Mouse (Mus musculus): ENCODE data around the gene Olfr1106.

DNA sequence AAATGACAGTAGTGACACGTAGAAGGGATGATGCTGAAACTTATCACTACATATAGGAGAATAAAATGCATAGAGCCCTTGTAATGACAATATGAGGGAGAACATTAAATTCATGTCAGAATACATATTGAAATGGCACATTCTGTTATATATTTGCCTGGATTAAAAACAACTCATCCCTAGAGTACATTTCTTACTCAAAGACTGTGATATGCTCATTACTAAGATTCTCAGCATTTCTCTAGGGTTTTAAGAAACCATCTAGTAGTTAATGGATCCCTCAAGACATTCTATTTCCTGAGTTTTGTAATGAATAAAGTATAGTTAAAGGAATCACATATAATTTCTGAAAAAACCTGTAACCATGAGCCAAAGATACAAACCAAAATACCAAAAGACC lies at the start of gene Olfr1106:
- TF ChIP-seq CTCF (IDR thresholded peaks at IDR 0.05; ENCODE audit: low read depth) (no peak), EP300 (IDR thresholded peaks at IDR 0.05; ENCODE audit: low read depth) (no peak)

All from liver, postnatal 0 days (tissue).